Mouse (Mus musculus): ENCODE measurements at regions not wholly inside any gene's neighbourhood (a gene's known extent, or its start where the extent isn't known, plus 50 kb on each side); places are given as distances from the start of the nearest gene placed in this dataset.

DNA sequence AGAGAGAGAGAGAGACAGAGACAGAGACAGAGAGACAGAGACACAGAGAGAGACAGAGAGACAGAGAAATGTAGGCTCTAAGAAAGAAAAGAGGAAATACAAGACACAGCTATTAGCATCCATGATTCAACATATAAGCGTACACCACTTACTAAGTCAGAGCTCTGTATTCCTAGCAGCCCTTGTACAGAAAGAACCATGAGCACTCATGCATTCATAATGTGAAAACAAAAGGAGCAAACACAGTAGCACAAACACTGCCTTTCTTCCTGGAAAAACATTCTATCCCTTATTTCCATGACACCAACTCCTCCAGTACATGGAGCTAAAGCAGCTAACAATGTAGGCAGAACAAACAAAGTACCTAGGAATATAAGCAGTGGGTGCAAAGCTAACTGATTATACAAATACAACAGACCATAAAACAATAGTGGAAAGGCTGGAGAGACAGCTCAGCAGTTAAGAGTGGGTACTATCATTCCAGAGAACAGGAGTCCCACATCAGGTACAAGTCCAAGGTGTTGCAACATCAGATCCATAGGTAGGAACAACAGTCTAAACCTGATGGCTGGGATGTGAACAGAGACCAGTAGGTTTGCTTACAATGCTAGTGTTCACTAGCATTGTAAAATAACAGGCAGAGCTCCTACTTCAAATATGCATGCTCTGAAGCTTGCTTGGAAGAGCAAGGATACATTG, 58.7 kb upstream of the Tbl1x start:
- H3K27ac ChIP-seq (ENCODE audit: low read length): no peak overlapping the region
- no peak overlapping the region for H3K4me2 ChIP-seq (replicated peaks; ENCODE audit: low read depth, low read length)
- H3K9ac ChIP-seq (replicated peaks; ENCODE audit: low read depth, low read length): no peak overlapping the region
- no peaks in the 10 kb centered on the region for H3K4me1 ChIP-seq (ENCODE audit: control insufficient read depth, insufficient read depth, low read length)
- no peaks in the 10 kb centered on the region for H3K36me3 ChIP-seq (ENCODE audit: control insufficient read depth, insufficient read depth, low read length)
- WGBS: 90% methylated on average over 1 of the region's 1 CpGs
- no peaks in the 10 kb centered on the region for H3K27me3 ChIP-seq (ENCODE audit: control insufficient read depth, insufficient read depth, low read length)
- no peak overlapping the region for H3K4me3 ChIP-seq (ENCODE audit: low read depth, low read length)
- no peak for ATAC-seq (ENCODE audit: insufficient number of reproducible peaks, insufficient read depth, low FRiP score, low read depth)
- H3K9me3 ChIP-seq (ENCODE audit: control insufficient read depth, low read depth, low read length): no peaks in the 10 kb centered on the region
